Mouse (Mus musculus) cerebellum, adult 2 months (tissue): Measurements from ENCODE around the gene Phactr2. TPM values are rescaled to one million over a fixed set of nuclear protein-coding genes. Genes with fewer than 3 reads are reported as not detected.

Source experiments
- DNase-seq, 2 experiments: peaks; one replicate each; pipeline ENCODE4 v3.0.0; 2021
- H3K27ac ChIP-seq: fragments of 200-500 bp; 2 replicates; pipeline ENCODE4 v1.5.1; 2012; ENCODE audit warnings: low read length, control low read depth, inconsistent platforms; ENCODE audit not compliant: insufficient read depth
- H3K27me3 ChIP-seq: fragments of 200-500 bp; 2 replicates; pipeline ENCODE4 v1.6.1; 2012; ENCODE audit warnings: inconsistent platforms, mild to moderate bottlenecking, low read length, moderate library complexity; ENCODE audit not compliant: control insufficient read depth, insufficient read depth
- H3K4me1 ChIP-seq: fragments of 200-500 bp; 2 replicates; pipeline ENCODE4 v1.6.1; 2011; ENCODE audit warnings: low read length; ENCODE audit not compliant: control insufficient read depth, insufficient read depth
- H3K4me3 ChIP-seq: fragments of 200-500 bp; replicated peaks from 2 replicates; pipeline ENCODE3; 2011; ENCODE audit warnings: mild to moderate bottlenecking, low read depth, low read length, control low read depth; ENCODE audit not compliant: insufficient read depth
- CTCF ChIP-seq: fragments of 200-500 bp; IDR thresholded peaks from 2 replicates; pipeline ENCODE4 v1.5.1; 2011; ENCODE audit warnings: low read depth, mild to moderate bottlenecking, control low read depth, low read length, moderate library complexity, borderline replicate concordance; ENCODE audit not compliant: insufficient read depth
- POLR2A ChIP-seq: fragments of 200-500 bp; IDR thresholded peaks from 2 replicates; pipeline ENCODE4 v1.6.1; 2011; ENCODE audit warnings: low read length, control low read depth, borderline replicate concordance; ENCODE audit not compliant: insufficient read depth
- WGBS: fragments of 180-500 bp; shearing (Covaris S2); methylation state at CpG from one replicate; pipeline ENCODE4 v1.1.7; 2018; 5-methylcytosine and 5-hydroxymethylcytosine counted together
- polyA plus RNA-seq: library from polyadenylated mRNA; depleted of rRNA; stranded (reverse); fragments of >200 nt; gene quantifications from 2 replicates; pipeline ENCODE4 v1.2.3, GENCODE M21; 2012

Gene Phactr2
- polyA plus RNA-seq, 1 experiment = 11.9 TPM

- no peaks in the 10 kb centered on the region for H3K4me1 ChIP-seq
- WGBS = 93% methylated on average over 7 of the region's 7 CpGs
- no peak for DNase-seq
- no peak for TF ChIP-seq POLR2A
- TF ChIP-seq CTCF = no peak
- no peak overlapping the region for H3K27ac ChIP-seq
- no peaks in the 10 kb centered on the region for H3K27me3 ChIP-seq
- H3K4me3 ChIP-seq = no peak overlapping the region
Observed at GRCm38 (mm10) chr10:13230716-13231115, 243.5 kb downstream of the Phactr2 start.

GRCm38 (mm10) chr10:13225377-13226063, 248.7 kb downstream of the Phactr2 start:
- H3K4me1 ChIP-seq = no peaks in the 10 kb centered on the region
- DNase-seq = no peak
- WGBS = 88% methylated on average over 7 of the region's 7 CpGs
- no peaks in the 10 kb centered on the region for H3K27me3 ChIP-seq
- TF ChIP-seq CTCF (no peak), POLR2A (no peak)
- H3K4me3 ChIP-seq = no peak overlapping the region
- no peak overlapping the region for H3K27ac ChIP-seq

GRCm38 (mm10) chr10:13222135-13222534, 252.1 kb downstream of the Phactr2 start:
- 92% methylated on average over 3 of the region's 3 CpGs for WGBS
- H3K4me1 ChIP-seq = no peaks in the 10 kb centered on the region
- no peak overlapping the region for H3K27ac ChIP-seq
- H3K27me3 ChIP-seq = no peaks in the 10 kb centered on the region
- no peak for TF ChIP-seq CTCF
- no peak for TF ChIP-seq POLR2A
- no peak for DNase-seq
- no peak overlapping the region for H3K4me3 ChIP-seq

GRCm38 (mm10) chr10:13220061-13220460, 254.2 kb downstream of the Phactr2 start:
- Histone ChIP-seq H3K4me1 (no peaks in the 10 kb centered on the region), H3K27ac (no peak overlapping the region), H3K4me3 (no peak overlapping the region), H3K27me3 (no peaks in the 10 kb centered on the region)
- DNase-seq = no peak
- TF ChIP-seq POLR2A (no peak), CTCF (no peak)
- WGBS = 72% methylated on average over 1 of the region's 1 CpGs

GRCm38 (mm10) chr10:13213956-13214355, 260.3 kb downstream of the Phactr2 start:
- H3K4me3 ChIP-seq = no peak overlapping the region
- TF ChIP-seq CTCF = no peak
- no peak overlapping the region for H3K27ac ChIP-seq
- 57% methylated on average over 12 of the region's 12 CpGs for WGBS
- DNase-seq = no peak
- H3K27me3 ChIP-seq = no peaks in the 10 kb centered on the region
- H3K4me1 ChIP-seq = no peaks in the 10 kb centered on the region

- Histone ChIP-seq H3K27me3 (no peaks in the 10 kb centered on the region), H3K27ac (no peak overlapping the region), H3K4me3 (no peak overlapping the region), H3K4me1 (no peaks in the 10 kb centered on the region)
- no peak for TF ChIP-seq CTCF
- TF ChIP-seq POLR2A = no peak
- WGBS = 91% methylated on average over 6 of the region's 6 CpGs
- no peak for DNase-seq
Observed at GRCm38 (mm10) chr10:13212829-13213228, 261.4 kb downstream of the Phactr2 start.

- Histone ChIP-seq H3K4me3 (no peak overlapping the region), H3K27ac (no peak overlapping the region), H3K27me3 (no peaks in the 10 kb centered on the region), H3K4me1 (no peaks in the 10 kb centered on the region)
- TF ChIP-seq POLR2A (no peak), CTCF (no peak)
- WGBS = 83% methylated on average over 9 of the region's 9 CpGs
- DNase-seq = no peak
Observed at GRCm38 (mm10) chr10:13212326-13212725, 261.9 kb downstream of the Phactr2 start.

GRCm38 (mm10) chr10:13209930-13210637, 264.1 kb downstream of the Phactr2 start:
- no peaks in the 10 kb centered on the region for H3K27me3 ChIP-seq

More at GRCm38 (mm10) chr10:13209930-13210637, 264.1 kb downstream of the Phactr2 start:
- TF ChIP-seq CTCF = no peak
- no peak for TF ChIP-seq POLR2A
- DNase-seq = no peak
- Histone ChIP-seq H3K4me1 (no peaks in the 10 kb centered on the region), H3K4me3 (no peak overlapping the region), H3K27ac (no peak overlapping the region)
- 75% methylated on average over 8 of the region's 8 CpGs for WGBS
